Mouse (Mus musculus) neutrophil, adult 65 days (primary cell): ENCODE measurements around the gene Dctd. TPM values are rescaled to one million over a fixed set of nuclear protein-coding genes. Genes with fewer than 3 reads are reported as not detected.

Experiments used
- total RNA-seq: library from RNA; stranded (reverse); gene quantifications from 2 replicates; pipeline ENCODE4 v1.2.4, GENCODE M21; 2023

Gene Dctd
- total RNA-seq, result 0.82 and 1.2 TPM in 2 replicates

DNA sequence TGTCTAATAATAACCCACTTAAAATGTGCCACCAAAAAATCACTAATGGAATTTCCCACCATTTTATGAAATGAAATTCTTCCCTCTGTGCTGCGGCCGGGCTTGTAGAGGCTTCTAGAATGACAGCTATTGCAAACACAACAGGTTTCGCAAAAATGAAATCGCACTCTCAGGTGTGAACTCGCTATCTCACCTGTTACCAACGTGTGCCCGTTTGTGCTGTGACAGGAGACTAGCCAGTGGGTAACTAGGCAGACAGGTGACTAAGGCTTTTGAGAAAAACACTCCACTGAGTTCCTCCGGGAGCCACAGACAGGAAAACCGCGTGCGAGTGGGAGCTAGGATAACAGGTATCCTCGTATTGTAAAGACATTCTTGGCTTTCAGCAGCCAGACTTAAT lies at the start of gene Dctd:
Dctd (plus strand) TSS at position 301 of the 400 bp plus-strand sequence.

Other genes starting within 250 kb of the Dctd start
- gene Wwc2, start 108.2 kb upstream of the Dctd start, total RNA-seq, result 2.2 and 3.7 TPM in 2 replicates